Mouse (Mus musculus): Measurements from ENCODE around the gene Bahcc1.

- TF ChIP-seq CTCF (conservative IDR thresholded peaks at IDR 0.05; ENCODE audit: low read length) (no peak), POU5F1 (IDR thresholded peaks at IDR 0.05; ENCODE audit: borderline replicate concordance, low read length) (no peak), NANOG (IDR thresholded peaks at IDR 0.05; ENCODE audit: borderline replicate concordance, low read length) (no peak)
Observed at GRCm38 (mm10) chr11:120314721-120315415, 82.1 kb downstream of the Bahcc1 start.

Data from E14TG2a.4 (cell line).